Mouse (Mus musculus) urinary bladder, postnatal 10 days (tissue): Measurements from ENCODE around the gene Cmip.

Source experiments
- DNase-seq: peaks from one replicate; pipeline ENCODE4 v3.0.0; 2022; ENCODE audit warnings: low spot score

Gene Cmip

DNA sequence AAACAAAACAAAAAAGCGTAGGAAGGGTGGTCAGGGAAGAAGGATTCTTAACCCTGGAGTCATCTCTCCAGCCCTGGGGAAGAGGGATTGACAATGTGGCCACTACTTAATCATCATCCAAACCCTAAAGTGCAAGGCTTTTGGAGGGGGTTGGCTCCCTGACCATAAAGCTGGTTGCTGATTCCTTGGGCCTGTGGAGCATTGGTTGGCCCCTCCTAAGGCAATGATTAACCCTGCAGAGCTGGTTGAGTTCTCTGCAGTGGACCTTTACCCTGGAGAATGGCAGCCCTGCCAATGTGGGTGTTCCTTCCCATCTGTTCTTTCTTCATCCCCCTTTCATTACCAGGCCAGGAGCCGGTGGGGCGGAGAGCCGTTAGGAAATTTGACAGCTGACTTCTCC lies 90.7 kb downstream of the Cmip start:
- no peak for DNase-seq

DNA sequence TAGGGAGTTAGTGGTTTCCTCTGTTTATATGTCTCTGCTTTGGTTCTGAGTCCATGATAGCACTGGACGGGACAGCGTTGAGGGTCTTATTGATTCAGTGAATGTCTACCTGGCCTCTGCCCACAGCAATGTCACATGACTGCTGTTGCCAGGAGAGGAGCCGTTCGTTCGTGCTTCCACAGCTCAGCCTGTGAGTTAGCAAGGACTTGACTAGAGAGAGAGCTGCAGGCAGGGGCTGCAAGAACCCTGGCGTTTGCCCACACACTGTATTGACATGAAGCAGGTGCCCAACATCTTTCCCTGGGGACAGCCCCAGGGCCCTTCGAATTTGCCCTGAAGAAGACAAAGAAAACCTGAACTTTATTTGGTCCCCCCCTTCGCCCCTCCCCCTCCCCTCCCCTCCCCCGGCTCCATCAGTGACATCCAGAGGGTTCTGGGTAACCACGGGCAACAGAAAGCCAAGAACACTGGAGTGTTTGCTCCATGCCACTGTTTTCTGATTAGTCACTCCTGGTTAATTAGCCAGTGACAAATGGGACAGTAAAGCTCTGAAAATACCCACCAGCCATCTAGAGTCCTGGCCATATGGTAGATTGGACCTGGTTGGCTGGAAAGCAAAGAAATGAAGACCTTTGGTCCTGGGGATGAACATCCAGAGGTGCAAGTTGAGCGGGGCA lies 92.0 kb downstream of the Cmip start:
- DNase-seq, result no peak

DNA sequence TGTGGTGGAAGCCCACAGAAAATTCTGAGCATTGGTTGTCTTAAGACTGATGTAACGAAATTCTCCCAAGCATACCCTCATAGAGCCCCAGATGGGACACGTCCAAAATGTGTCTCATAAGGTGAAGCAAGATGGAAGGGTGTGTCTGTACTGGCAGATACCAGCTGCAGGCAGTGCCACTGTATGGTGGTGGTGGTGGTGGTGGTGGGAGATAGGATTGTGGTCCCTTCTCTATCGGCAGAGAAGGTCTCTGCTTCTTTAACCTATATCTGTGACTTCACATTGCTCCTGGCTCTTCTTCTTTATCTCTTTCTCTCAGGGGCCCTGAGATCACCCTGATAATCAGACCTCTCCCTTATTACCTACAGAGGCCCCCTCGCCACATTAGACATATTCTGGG lies 92.7 kb downstream of the Cmip start:
- DNase-seq, result no peak

DNA sequence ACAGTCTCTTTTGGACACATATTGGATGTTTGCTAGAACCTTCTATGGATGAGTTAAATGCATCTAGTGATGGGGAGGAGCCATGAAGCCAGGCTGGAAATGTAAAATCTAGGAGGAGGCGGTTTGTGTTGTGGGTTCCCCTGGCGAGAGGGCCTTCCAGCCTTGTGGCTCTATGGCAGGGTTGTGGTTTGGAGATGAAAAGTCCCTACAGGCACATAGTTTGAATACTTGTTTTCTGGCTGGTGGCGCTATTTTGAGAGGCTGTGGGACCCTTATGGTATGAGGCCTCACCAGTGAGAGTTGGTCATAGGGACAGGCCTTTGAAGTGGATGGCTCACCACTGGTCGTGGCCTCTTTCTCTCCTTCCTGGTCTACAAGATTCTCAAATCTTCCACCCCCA lies 95.2 kb downstream of the Cmip start:
- DNase-seq, result no peak

DNA sequence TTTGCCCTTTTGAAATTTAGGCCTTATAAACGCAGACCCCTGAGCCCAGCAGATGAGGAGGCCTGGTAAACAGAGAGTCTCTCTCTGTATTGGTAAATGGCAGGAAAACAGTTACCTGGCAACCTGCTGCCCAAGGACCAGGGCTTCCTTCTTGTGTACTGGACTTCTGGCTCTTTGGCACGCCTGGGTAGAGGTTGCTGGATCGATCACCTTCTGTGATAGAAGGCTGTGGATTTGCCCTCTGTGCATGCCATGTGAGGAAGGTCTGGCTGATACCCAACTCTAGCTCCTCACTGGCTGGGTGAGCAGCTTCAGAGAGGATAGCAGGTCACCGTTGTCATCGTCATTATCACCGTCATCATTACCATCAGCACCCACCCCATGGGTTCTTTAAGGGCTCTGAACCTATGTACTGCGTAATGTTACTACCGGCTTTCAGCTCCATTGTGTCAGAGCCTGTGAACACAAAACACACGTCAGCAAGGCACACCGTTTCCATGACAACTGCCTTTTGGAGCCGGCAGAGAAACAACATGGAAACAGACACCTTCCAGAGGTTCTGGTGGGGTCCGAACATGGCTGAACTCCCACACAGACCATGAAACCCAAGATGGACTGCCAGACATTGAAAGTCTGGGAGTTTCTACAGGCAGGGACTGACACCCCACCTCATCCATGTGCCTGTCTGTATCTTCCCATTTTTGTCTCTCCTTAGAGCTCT lies 98.4 kb downstream of the Cmip start:
- DNase-seq, result no peak

DNA sequence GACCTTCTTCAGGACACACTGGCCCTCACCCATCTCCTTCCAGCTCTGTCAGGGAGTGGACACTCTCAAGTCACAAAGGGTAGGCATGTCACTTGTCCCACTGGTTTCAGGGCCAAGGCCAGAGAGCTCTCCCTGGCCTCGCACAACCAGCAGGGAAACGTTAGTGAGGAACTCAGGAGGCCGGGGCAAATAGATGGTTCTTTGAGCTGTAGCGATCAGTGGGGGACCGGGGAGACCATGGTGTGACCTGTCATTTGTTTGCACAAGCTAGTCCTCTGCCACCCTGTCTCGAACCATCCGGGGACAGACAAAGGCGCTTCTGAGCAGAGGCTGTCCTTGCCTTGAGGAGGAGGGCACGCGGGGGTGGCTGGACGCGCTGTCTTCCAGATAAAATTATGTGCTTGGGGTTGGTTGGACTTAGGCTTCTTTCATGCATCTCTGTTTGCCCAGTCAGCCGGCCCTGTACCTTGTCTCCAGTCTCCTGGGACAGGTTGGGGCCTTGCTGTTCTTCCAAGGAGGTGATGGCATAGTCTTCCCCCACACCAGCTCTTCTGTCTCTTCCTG lies 99.3 kb downstream of the Cmip start:
- no peak for DNase-seq

DNA sequence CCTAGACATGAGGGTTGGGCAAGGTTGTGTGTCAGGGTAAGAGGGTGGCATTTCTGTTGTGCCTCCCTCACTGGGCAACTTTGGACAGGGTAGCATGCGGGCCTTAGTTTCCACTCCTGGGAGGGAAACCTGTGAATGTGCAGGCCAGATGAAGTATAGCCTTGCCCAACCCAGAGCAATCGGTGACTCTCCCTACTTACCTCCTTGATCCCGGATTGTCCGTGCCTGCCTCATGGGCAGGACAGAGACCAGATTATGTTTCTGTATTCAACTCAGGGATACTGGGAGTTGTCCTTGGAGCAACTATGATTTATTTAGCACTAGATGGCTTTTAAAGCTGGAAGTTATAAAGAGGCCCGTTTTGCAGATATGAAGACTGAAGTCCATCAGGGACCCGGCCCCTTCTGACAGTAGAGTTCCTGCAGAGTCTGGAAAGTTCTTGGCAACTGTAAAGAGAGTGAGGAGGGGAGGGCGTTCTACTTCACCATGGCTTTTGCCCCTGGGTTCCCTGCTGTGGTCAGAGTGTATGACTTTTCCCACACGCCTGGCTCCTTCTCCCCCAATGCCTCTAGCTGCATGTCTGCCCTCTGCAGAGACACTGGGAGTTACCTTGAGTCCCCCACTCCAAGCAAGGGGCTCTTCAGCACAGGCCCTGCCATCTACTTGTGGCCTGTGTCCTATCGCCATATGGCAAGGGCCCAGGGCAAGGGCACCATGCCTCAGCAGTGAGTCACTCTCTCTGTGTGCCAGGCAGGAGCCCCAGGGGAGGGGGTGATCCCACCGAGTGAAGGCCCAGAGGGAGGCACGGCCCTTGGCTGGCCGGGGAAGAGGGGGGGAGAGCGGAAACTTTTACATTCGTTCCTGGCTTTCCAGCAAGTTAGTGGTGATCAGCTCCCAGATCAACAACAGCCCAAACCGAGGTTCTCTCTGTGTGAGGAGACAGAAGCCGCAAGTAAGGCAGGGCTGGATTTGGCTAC lies 100.9 kb downstream of the Cmip start:
- no peak for DNase-seq

DNA sequence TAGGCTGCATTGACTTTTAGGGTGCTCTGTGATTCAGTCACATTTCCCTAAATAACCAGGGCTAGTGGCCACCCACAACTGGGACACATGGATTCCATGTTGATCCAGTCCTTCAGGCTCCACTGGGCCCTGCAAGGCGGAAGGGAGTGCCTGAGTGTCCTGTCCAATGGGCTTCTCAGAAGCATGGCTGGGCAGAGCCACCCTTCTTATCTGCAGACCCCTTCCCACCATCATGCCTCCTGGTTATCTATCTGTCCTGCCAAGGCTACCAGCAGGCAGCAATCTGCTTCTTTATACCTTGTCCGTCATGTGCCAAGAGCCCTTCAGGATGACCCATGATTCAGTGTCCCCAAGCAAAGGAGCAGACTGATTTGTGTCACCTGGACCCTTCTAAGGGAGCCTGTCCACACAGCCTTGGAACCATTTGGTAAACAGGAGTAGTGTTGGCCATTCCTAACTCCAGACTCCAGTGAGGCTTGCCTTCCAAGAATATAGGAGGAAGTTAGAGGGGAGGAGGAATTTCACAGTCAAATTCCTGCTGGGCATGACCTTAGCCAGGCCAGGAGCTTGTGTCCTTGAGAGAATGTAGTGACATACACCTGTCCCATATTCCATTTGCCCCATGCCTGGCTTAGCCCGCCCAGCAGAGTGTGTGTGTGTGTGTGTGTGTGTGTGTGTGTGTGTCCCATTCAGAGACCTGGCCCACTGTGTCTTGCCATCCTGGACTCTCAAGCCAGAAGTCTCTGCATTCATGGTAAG lies 103.5 kb downstream of the Cmip start:
- no peak for DNase-seq

DNA sequence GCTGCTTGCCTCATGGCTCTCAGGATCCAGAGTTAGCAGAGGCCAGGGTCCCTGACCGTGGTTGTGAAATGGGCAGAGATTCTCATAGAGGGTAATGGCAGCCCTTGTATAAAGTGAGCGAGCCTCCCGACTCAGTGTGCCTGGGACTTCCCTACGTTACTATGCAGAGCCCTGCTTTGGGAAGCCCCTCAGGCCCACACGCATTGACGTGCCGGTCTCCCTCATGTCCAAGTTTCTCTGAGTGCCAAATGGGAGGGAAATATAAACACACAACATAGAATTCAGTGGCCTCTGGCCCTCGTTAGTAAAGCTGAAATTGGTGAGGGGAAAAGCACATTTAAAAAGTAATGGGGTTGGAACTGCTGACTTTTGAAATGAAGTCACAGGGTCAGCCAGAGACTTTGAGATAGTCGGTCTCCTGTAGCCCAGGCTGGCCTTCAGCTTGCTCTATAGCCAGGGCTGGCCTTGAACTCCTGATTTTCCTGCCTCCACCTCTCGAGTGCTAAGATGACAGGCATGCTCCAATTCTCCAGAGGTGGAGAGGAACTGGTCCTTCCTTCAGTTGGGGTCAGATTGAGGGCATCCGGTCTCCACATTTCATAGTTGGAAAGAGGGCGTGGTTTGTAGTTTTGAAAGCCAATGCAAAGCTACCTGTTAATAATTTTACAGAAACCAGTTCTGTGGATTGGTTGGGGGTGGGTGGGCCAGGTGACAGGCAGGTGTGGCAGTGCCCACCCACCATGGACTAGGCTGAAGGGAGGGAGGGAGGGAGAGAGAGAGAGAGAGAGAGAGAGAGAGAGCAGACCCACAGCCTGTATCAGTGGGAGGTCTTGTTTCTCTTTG lies 105.0 kb downstream of the Cmip start:
- no peak for DNase-seq

DNA sequence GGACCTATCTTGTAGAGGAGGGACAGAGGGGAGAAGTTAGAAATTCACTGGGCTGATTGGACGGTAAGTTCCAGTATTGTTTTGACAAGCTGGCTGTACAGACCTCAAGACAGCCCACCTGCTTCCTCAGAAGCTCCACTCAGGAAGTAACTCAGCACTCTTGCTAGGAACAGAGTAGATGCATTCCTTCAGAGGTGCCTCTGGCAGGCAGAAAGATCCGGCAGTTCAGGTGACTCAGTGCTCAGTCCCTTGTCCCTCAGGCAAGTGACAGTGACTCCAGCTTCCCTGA lies 105.5 kb downstream of the Cmip start:
- DNase-seq, result no peak

DNA sequence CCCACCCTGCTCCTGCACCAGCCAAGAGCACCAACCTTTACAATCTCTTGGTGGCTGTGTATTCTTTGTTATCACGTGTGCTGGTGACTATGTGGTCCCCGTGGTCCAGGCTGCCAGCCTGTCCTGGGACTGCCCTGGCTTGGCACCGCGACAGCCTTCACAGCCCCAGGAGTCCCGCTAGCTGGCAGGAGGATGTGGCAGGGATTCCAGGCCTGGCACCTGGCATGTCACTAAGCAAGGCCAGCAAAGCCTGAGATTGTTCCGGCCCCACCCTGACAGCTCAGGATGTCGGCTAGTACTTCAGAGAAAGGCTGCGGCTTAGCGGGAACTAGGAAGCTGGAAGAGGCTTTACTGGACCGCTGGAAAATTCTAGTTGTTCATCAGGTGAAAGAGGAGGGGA lies 106.4 kb downstream of the Cmip start:
- DNase-seq, result no peak

DNA sequence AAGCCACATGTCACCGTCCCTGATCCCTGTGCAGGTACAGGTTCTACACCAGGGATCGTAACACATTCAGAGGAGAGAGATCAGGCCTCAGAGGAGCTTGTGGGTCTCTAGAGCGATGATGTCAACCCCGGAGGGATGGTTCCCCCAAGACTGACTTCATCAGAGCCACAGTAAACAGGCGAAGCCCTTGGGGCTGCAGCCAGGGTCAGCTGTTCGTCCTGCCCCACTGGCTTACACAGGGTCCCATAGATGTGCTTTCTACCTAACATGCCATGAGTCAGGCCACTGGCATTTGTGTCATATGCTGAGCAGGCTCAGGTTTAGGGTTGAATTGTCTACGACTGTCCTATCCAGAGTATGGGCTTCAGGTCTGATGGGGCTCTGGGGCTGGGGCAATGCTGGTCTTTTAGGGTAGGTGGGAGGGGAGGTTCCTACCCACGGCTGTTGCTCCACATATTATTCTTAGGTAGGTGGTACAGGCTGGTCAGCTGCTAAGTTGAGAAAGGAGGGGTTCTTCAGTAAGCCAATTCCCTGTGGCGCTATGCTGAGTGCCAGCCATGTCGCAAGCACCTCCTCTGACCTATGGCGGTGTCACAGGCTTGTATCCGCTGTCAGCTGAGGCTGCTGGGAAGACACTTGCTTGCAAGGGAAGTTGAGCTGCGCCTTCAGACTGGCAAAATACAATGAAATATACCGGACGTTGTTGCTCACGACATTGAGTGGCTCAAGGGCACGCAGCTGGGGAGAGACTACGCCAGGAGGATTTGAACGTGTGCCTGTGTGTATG lies 107.7 kb downstream of the Cmip start:
- no peak for DNase-seq

DNA sequence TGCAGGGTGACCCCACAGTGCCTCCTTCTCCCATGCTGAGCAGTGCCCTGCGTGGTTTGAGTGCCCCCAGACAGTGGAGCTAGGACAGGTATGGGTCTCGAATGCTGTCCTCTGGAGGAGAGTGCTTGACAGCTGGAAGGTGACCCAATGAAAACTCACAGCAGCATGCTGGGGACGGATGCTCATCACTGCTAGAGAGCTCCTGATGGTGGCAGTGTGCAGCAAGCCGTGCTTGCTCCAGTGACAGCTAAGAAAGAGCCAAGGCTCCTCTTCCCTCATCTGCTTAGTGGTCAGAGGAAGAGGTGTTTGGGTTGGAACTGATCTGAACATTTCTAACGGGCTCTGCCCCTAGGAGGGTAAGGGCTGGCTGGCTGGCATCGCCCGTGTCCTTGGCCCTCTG lies 109.6 kb downstream of the Cmip start:
- DNase-seq, result no peak

DNA sequence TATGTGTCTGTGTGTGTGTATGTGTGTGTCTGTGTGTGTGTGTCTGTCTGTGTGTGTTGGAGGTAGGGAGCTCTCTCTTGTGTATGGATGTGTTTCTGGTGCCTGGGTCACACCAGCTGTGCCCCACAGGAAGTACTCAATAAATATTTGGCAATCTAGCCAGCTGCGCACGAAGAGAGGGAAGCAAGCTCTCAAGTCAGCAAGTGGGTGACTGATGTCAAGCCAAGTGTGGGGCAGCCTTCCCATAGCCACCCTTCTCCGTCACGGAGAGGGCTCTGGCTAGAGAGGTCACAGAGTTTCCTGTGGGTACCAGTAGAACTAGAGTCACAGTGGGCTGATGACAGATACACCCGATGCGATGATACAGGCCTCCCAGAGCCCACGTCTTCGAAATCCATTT lies 110.6 kb downstream of the Cmip start:
- no peak for DNase-seq

DNA sequence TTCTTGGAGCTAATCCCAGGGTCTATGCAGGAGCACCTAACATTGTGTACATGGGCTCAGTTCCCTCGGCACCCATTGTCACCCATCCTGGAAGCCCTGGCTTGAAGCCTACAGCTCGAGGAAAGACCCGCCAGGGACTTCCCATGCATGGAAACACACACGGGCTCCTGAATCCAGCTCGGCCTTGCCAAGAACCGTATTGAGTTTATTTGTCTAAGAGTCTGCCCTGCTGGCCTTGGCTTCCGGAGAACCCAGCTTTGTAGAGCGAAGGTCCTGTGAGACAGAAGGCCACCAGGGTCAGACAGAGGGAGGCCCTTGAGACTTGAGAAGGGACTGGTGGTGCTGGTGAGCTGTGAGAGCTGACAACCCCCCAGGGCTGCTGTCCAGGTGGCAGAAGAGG lies 111.9 kb downstream of the Cmip start:
- no peak for DNase-seq

DNA sequence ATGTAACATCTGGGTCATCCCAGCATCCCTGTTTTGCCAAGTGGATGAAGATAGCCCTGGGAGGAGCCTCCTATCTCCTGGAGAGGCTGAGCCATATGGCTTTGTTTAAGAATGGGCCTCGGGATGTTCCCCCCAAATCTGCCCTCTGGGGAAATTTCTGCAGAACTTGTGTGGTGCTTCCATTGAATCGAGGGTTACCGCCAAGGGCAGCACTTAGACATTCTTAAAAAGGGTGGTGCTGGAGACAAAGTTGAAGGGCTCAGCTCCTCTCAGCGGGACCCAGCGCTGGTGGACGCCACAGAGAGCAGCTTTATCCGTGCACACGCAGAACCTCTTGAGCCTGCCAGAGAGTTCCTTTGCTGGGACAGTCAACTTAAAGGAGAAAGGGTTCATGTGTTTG lies 113.1 kb downstream of the Cmip start:
- DNase-seq, result no peak

DNA sequence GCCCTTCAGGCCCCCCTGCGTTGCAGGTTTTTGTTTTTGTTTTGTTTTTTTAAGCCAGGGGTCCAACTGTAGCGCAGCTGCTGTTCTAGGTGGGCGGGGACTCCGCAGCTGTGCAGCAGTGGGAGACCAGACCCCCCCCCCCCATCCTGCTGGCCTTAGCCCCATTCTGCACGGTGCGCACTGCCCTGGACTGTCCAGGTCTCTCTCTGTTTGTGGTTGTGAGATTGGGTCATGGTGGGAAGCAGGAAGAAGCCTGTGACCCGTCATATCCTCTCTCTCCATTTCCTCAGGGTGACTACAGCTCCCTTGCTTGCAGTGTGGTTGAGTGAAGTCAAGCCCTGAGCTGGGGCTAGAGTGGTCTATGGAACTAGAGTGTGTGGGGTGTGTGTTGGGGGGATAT lies 114.3 kb downstream of the Cmip start:
- DNase-seq, result no peak

DNA sequence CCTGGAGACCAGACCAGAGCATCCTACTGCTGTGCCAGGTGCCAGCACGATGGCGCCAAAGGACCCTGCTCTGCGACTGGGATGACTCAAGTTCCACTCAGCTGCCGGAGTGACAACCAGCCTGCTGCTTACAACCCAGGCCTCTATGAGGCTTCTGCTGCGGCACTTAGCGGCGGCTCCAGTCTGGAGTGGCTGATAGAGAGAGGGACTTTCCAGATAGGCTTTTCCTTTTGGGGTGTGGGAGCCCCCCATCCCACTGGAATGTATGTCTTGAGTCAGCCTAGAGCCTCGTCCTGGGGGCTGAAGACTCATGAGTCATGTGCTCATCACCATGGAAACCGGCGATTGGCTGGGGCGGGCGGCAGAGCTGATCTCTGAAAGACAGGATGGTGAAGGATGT lies 115.2 kb downstream of the Cmip start:
- no peak for DNase-seq

DNA sequence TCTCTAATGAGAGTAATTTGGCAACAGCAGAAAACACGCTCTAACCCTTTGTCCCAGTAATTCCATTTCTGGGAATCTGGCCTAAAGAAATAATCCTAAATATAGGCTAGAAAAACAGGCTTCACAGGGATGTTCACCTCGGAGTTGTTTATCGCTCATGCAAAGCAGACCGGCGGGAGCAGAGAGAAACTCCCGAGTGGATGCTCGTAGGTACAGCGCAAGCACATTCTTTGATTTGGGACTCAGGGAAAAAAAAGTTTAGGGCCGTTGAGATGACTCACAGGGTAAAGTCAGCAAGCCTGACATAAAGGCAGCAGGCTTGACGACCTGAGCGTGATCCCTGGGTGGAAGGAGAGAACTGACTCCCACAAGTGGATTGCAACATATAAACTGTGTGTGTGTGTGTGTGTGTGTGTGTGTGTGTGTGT lies 116.2 kb downstream of the Cmip start:
- DNase-seq, result no peak

DNA sequence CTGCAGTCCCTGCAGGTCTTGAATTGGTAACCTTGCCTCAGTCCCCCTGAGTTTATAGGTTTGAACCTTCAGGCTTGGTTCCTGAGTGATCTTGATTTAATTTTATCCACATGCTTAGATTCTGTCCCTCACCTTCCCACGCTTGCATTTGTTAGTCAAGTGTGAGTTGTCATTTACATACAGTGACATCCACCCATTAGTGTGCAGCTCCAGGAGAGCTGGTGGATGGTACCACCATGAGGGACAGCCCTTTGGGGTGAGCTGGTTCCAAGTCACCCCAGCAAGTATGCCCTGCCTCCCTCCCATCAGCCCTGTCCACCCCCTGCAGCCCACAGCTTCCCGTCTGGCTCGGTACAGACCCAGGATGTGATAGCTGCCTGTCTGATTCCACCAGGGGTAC lies 117.2 kb downstream of the Cmip start:
- DNase-seq, result no peak
